Mouse (Mus musculus) MEL (cell line): ENCODE measurements at regions not wholly inside any gene's neighbourhood (a gene's known extent, or its start where the extent isn't known, plus 50 kb on each side); places are given as distances from the start of the nearest gene placed in this dataset.

Experiments used
- DNase-seq: peaks from one replicate; pipeline ENCODE4 v3.0.0; 2011; ENCODE audit warnings: low read depth, low spot score
- H3K27ac ChIP-seq: 2 replicates; pipeline ENCODE4 v1.5.1; 2012; ENCODE audit warnings: low read depth, mild to moderate bottlenecking, control low read depth, low read length, moderate library complexity; ENCODE audit not compliant: control insufficient read depth
- H3K27me3 ChIP-seq, 2 experiments: fragments of 150-350 bp in 1 of 2; sonication (generic) in 1 of 2; 2 replicates each; pipeline ENCODE4 v1.6.1; 2012; ENCODE audit warnings: low read length in 2 of 2, mild to moderate bottlenecking in 2 of 2, improper control_type of control experiment in 1 of 2, moderate library complexity in 1 of 2; ENCODE audit not compliant: insufficient read depth in 2 of 2, control insufficient read depth in 1 of 2
- H3K36me3 ChIP-seq, 2 experiments: 2 replicates each; pipeline ENCODE4 v1.6.1; 2012 to 2014; ENCODE audit warnings: low read length in 2 of 2, improper control_type of control experiment in 1 of 2, inconsistent platforms in 1 of 2, mild to moderate bottlenecking in 1 of 2; ENCODE audit not compliant: insufficient read depth in 2 of 2, control insufficient read depth in 1 of 2
- H3K4me1 ChIP-seq, 2 experiments: fragments of 150-350 bp in 1 of 2; sonication (generic) in 1 of 2; 2 replicates each; pipeline ENCODE4 v1.6.1; 2012; ENCODE audit warnings: low read length in 2 of 2, improper control_type of control experiment in 1 of 2, mild to moderate bottlenecking in 1 of 2; ENCODE audit not compliant: insufficient read depth in 2 of 2, control insufficient read depth in 1 of 2
- H3K4me3 ChIP-seq, 2 experiments: fragments of 150-350 bp in 1 of 2; sonication (generic) in 1 of 2; 2 replicates each; pipeline ENCODE4 v1.5.1; 2012; ENCODE audit warnings: low read depth in 2 of 2, low read length in 2 of 2, mild to moderate bottlenecking in 2 of 2, moderate library complexity in 2 of 2, control low read depth in 1 of 2, improper control_type of control experiment in 1 of 2; ENCODE audit not compliant: control insufficient read depth in 1 of 2, insufficient read depth in 1 of 2
- H3K79me2 ChIP-seq: 2 replicates; pipeline ENCODE4 v1.6.1; 2012; ENCODE audit warnings: mild to moderate bottlenecking, low read length, moderate library complexity; ENCODE audit not compliant: control insufficient read depth, poor library complexity, insufficient read depth
- H3K9ac ChIP-seq: 2 replicates; pipeline ENCODE4 v1.6.1; 2012; ENCODE audit warnings: low read depth, mild to moderate bottlenecking, control low read depth, low read length, moderate library complexity; ENCODE audit not compliant: control insufficient read depth, poor library complexity, severe bottlenecking
- H3K9me3 ChIP-seq: fragments of 150-350 bp; sonication (generic); replicated peaks from 2 replicates; pipeline ENCODE4 v1.6.1; 2012; ENCODE audit warnings: mild to moderate bottlenecking, low read length, improper control_type of control experiment, moderate library complexity; ENCODE audit not compliant: insufficient read depth
- BHLHE40 ChIP-seq: IDR thresholded peaks from 2 replicates; pipeline ENCODE4 v1.6.1; 2012; ENCODE audit warnings: low read depth, mild to moderate bottlenecking, inconsistent platforms, low read length, improper control_type of control experiment, borderline replicate concordance
- CHD1 ChIP-seq: IDR thresholded peaks from 2 replicates; pipeline ENCODE4 v1.6.1; 2012; ENCODE audit warnings: low read depth, mild to moderate bottlenecking, inconsistent platforms, low read length, improper control_type of control experiment
- CHD2 ChIP-seq: IDR thresholded peaks from 2 replicates; pipeline ENCODE4 v1.6.1; 2011; ENCODE audit warnings: low read length, improper control_type of control experiment
- E2F4 ChIP-seq: IDR thresholded peaks from 2 replicates; pipeline ENCODE4 v1.6.1; 2011; ENCODE audit warnings: low read depth, low read length, improper control_type of control experiment, borderline replicate concordance
- EP300 ChIP-seq, 2 experiments: IDR thresholded peaks; 2 replicates each; pipeline ENCODE4 v1.6.1; 2011; ENCODE audit warnings: improper control_type of control experiment in 2 of 2, low read length in 2 of 2, low read depth in 1 of 2, mild to moderate bottlenecking in 1 of 2
- ETS1 ChIP-seq: IDR thresholded peaks from 2 replicates; pipeline ENCODE4 v1.6.1; 2012; ENCODE audit warnings: low read depth, mild to moderate bottlenecking, inconsistent platforms, low read length, improper control_type of control experiment, moderate library complexity
- GABPA ChIP-seq: IDR thresholded peaks from 2 replicates; pipeline ENCODE4 v1.6.1; 2012; ENCODE audit warnings: low read depth, mild to moderate bottlenecking, inconsistent platforms, low read length, improper control_type of control experiment, moderate library complexity
- GATA1 ChIP-seq: IDR thresholded peaks from 2 replicates; pipeline ENCODE4 v1.6.1; 2011; ENCODE audit warnings: low read depth, low read length, improper control_type of control experiment
- JUND ChIP-seq: IDR thresholded peaks from 2 replicates; pipeline ENCODE4 v1.6.1; 2011; ENCODE audit warnings: low read depth, mild to moderate bottlenecking, improper control_type of control experiment, low read length
- KAT2A ChIP-seq: conservative IDR thresholded peaks from 2 replicates; pipeline ENCODE4 v1.6.1; 2012; ENCODE audit warnings: low read depth, low read length, improper control_type of control experiment, inconsistent platforms
- MAFK ChIP-seq: IDR thresholded peaks from 2 replicates; pipeline ENCODE4 v1.6.1; 2011; ENCODE audit warnings: low read depth, mild to moderate bottlenecking, low read length, improper control_type of control experiment, borderline replicate concordance
- MAZ ChIP-seq: IDR thresholded peaks from 2 replicates; pipeline ENCODE4 v1.6.1; 2012; ENCODE audit warnings: low read depth, mild to moderate bottlenecking, inconsistent platforms, low read length, improper control_type of control experiment
- MXI1 ChIP-seq: IDR thresholded peaks from 2 replicates; pipeline ENCODE4 v1.6.1; 2011; ENCODE audit warnings: mild to moderate bottlenecking, low read depth, low read length, improper control_type of control experiment
- MYB ChIP-seq: IDR thresholded peaks from 2 replicates; pipeline ENCODE4 v1.6.1; 2011; ENCODE audit warnings: mild to moderate bottlenecking, low read depth, low read length, improper control_type of control experiment
- POLR2A ChIP-seq, 2 experiments: IDR thresholded peaks; 2 replicates each; pipeline ENCODE4 v1.6.1; 2011 to 2012; ENCODE audit warnings: low read length in 2 of 2, mild to moderate bottlenecking in 2 of 2, control low read depth in 1 of 2, improper control_type of control experiment in 1 of 2, low read depth in 1 of 2, moderate library complexity in 1 of 2; ENCODE audit not compliant: control insufficient read depth in 1 of 2, insufficient read depth in 1 of 2, poor library complexity in 1 of 2
- POLR2AphosphoS2 ChIP-seq: IDR thresholded peaks from 2 replicates; pipeline ENCODE4 v1.6.1; 2011; ENCODE audit warnings: low read length, improper control_type of control experiment
- RAD21 ChIP-seq: IDR thresholded peaks from 2 replicates; pipeline ENCODE4 v1.6.1; 2011; ENCODE audit warnings: mild to moderate bottlenecking, low read depth, low read length, improper control_type of control experiment
- RCOR1 ChIP-seq: IDR thresholded peaks from 2 replicates; pipeline ENCODE4 v1.6.1; 2012; ENCODE audit warnings: low read depth, mild to moderate bottlenecking, inconsistent platforms, low read length, improper control_type of control experiment
- SIN3A ChIP-seq: IDR thresholded peaks from 2 replicates; pipeline ENCODE4 v1.6.1; 2012; ENCODE audit warnings: low read length, improper control_type of control experiment, inconsistent platforms
- SMC3 ChIP-seq: IDR thresholded peaks from 2 replicates; pipeline ENCODE4 v1.6.1; 2011; ENCODE audit warnings: low read depth, low read length, improper control_type of control experiment
- TBP ChIP-seq: IDR thresholded peaks from 2 replicates; pipeline ENCODE4 v1.8.0; 2011; ENCODE audit warnings: low read depth, low read length, improper control_type of control experiment
- USF1 ChIP-seq: IDR thresholded peaks from 2 replicates; pipeline ENCODE4 v1.6.1; 2014; ENCODE audit warnings: low read depth, mild to moderate bottlenecking, inconsistent platforms, low read length, improper control_type of control experiment, moderate library complexity
- USF2 ChIP-seq, 2 experiments: IDR thresholded peaks; 2 replicates each; pipeline ENCODE4 v1.6.1; 2011 to 2012; ENCODE audit warnings: improper control_type of control experiment in 2 of 2, low read length in 2 of 2, borderline replicate concordance in 1 of 2, inconsistent platforms in 1 of 2, low read depth in 1 of 2, mild to moderate bottlenecking in 1 of 2; ENCODE audit not compliant: insufficient read depth in 1 of 2
- ZC3H11A ChIP-seq: IDR thresholded peaks from 2 replicates; pipeline ENCODE4 v1.6.1; 2012; ENCODE audit warnings: low read depth, mild to moderate bottlenecking, inconsistent platforms, low read length, improper control_type of control experiment
- ZKSCAN1 ChIP-seq: IDR thresholded peaks from 2 replicates; pipeline ENCODE4 v1.6.1; 2012; ENCODE audit warnings: low read depth, mild to moderate bottlenecking, inconsistent platforms, low read length, improper control_type of control experiment, moderate library complexity
- ZNF384 ChIP-seq: IDR thresholded peaks from 2 replicates; pipeline ENCODE4 v1.6.1; 2012; ENCODE audit warnings: low read depth, mild to moderate bottlenecking, inconsistent platforms, low read length, improper control_type of control experiment

GRCm38 (mm10) chr3:40226772-40227171 is 304.3 kb upstream of the Intu start:
- no peak overlapping the region for H3K9ac ChIP-seq
- no peaks in the 10 kb centered on the region for H3K27me3 ChIP-seq
- H3K36me3 ChIP-seq: no peaks in the 10 kb centered on the region
- H3K4me3 ChIP-seq: no peak overlapping the region
- no peaks in the 10 kb centered on the region for H3K79me2 ChIP-seq
- no peaks in the 10 kb centered on the region for H3K9me3 ChIP-seq
- H3K4me1 ChIP-seq: no peaks in the 10 kb centered on the region
- H3K27ac ChIP-seq: no peak overlapping the region
- no peak for DNase-seq
- TF ChIP-seq EP300 (IDR thresholded peaks at IDR 0.05; ENCODE audit: low read depth in 1 of 2, low read length in 2 of 2) (no peak), USF2 (IDR thresholded peaks at IDR 0.05; ENCODE audit: borderline replicate concordance in 1 of 2, insufficient read depth in 1 of 2, low read depth in 1 of 2, low read length in 2 of 2) (no peak), JUND (no peak), SIN3A (no peak), SMC3 (no peak), GATA1 (no peak), KAT2A (no peak), GABPA (no peak), TBP (no peak), MXI1 (no peak), RCOR1 (no peak), MAZ (no peak), MYB (no peak)

- Histone ChIP-seq H3K4me1 (no peaks in the 10 kb centered on the region), H3K79me2 (no peaks in the 10 kb centered on the region), H3K36me3 (no peaks in the 10 kb centered on the region), H3K4me3 (no peak overlapping the region), H3K27me3 (no peaks in the 10 kb centered on the region), H3K9ac (no peak overlapping the region), H3K27ac (no peak overlapping the region), H3K9me3 (no peaks in the 10 kb centered on the region)
- no peak for DNase-seq
- TF ChIP-seq CHD1: no peak
- TF ChIP-seq ZKSCAN1: no peak
- no peak for TF ChIP-seq MXI1
- no peak for TF ChIP-seq SIN3A
- no peak for TF ChIP-seq ZNF384
These were observed 287.5 kb upstream of the Intu start for GRCm38 (mm10) chr3:40243499-40244101.

- Histone ChIP-seq H3K4me3 (no peak overlapping the region), H3K36me3 (no peaks in the 10 kb centered on the region), H3K79me2 (no peaks in the 10 kb centered on the region), H3K9ac (no peak overlapping the region), H3K27ac (no peak overlapping the region), H3K27me3 (peaks cover 0 to 2% of the 10 kb centered on the region in 2 experiments; a peak in 1 of 4 replicates), H3K9me3 (no peaks in the 10 kb centered on the region), H3K4me1 (no peaks in the 10 kb centered on the region)
- TF ChIP-seq USF1 (no peak), ZKSCAN1 (no peak), CHD2 (no peak), CHD1 (no peak), RAD21 (no peak), MAFK (no peak), TBP (no peak), KAT2A (no peak), EP300 (IDR thresholded peaks at IDR 0.05; ENCODE audit: low read depth in 1 of 2, low read length in 2 of 2) (no peak), E2F4 (no peak), ETS1 (no peak), BHLHE40 (no peak), RCOR1 (no peak), POLR2AphosphoS2 (no peak), ZC3H11A (no peak), POLR2A (IDR thresholded peaks at IDR 0.05; ENCODE audit: control insufficient read depth in 1 of 2, insufficient read depth in 1 of 2, low read depth in 1 of 2, low read length in 2 of 2, poor library complexity in 1 of 2) (no peak)
- no peak for DNase-seq
These were observed 276.7 kb upstream of the Intu start for GRCm38 (mm10) chr3:40254376-40254775.
